Mouse (Mus musculus) forebrain, embryonic 12.5 days (tissue): ENCODE measurements at regions not wholly inside any gene's neighbourhood (a gene's known extent, or its start where the extent isn't known, plus 50 kb on each side); places are given as distances from the start of the nearest gene placed in this dataset.

Experiments used
- ATAC-seq: fragments of 200-750 bp; cut with Nextera tagmentation; 2 replicates; pipeline ENCODE4 v1.8.0; 2017; ENCODE audit warnings: moderate TSS enrichment; ENCODE audit not compliant: low FRiP score
- H3K27ac ChIP-seq: fragments of 300-500 bp; sonication (generic); 2 replicates; pipeline ENCODE4 v1.5.1; 2016; ENCODE audit warnings: mild to moderate bottlenecking
- H3K27me3 ChIP-seq: fragments of 300-500 bp; sonication (generic); 2 replicates; pipeline ENCODE4 v1.6.1; 2016; ENCODE audit warnings: mild to moderate bottlenecking
- H3K36me3 ChIP-seq: fragments of 300-500 bp; sonication (generic); replicated peaks from 2 replicates; pipeline ENCODE4 v1.6.1; 2016; ENCODE audit warnings: mild to moderate bottlenecking
- H3K4me1 ChIP-seq: fragments of 300-500 bp; sonication (generic); 2 replicates; pipeline ENCODE4 v1.6.1; 2016
- H3K4me2 ChIP-seq: fragments of 300-500 bp; sonication (generic); 2 replicates; pipeline ENCODE4 v1.6.1; 2016; ENCODE audit warnings: mild to moderate bottlenecking, moderate library complexity
- H3K4me3 ChIP-seq: fragments of 300-500 bp; sonication (generic); replicated peaks from 2 replicates; pipeline ENCODE4 v1.5.1; 2016; ENCODE audit warnings: mild to moderate bottlenecking
- H3K9ac ChIP-seq: fragments of 300-500 bp; sonication (generic); 2 replicates; pipeline ENCODE4 v1.6.1; 2016; ENCODE audit warnings: mild to moderate bottlenecking
- H3K9me3 ChIP-seq: fragments of 300-500 bp; sonication (generic); 2 replicates; pipeline ENCODE4 v1.6.1; 2016
- WGBS: fragments of 180-500 bp; shearing (Covaris S2); methylation state at CpG from one replicate; pipeline ENCODE4 v1.1.7; 2016; 5-methylcytosine and 5-hydroxymethylcytosine counted together

- no peak overlapping the region for H3K4me3 ChIP-seq
- H3K36me3 ChIP-seq = no peaks in the 10 kb centered on the region
- H3K4me2 ChIP-seq = no peak overlapping the region
- WGBS = 95% methylated on average over 3 of the region's 3 CpGs
- no peak overlapping the region for H3K9ac ChIP-seq
- H3K4me1 ChIP-seq = no peaks in the 10 kb centered on the region
- H3K9me3 ChIP-seq = no peaks in the 10 kb centered on the region
- H3K27me3 ChIP-seq = no peaks in the 10 kb centered on the region
- H3K27ac ChIP-seq = no peak overlapping the region
- no peak for ATAC-seq
Measured at GRCm38 (mm10) chr15:62209296-62209695, 1286.5 kb upstream of the A1bg start.

- no peaks in the 10 kb centered on the region for H3K9me3 ChIP-seq
- H3K4me2 ChIP-seq = no peak overlapping the region
- no peak for ATAC-seq
- no peaks in the 10 kb centered on the region for H3K4me1 ChIP-seq
- WGBS = 90% methylated on average over 4 of the region's 4 CpGs
- no peak overlapping the region for H3K4me3 ChIP-seq
- no peaks in the 10 kb centered on the region for H3K27me3 ChIP-seq
- H3K9ac ChIP-seq = no peak overlapping the region
- H3K36me3 ChIP-seq = no peaks in the 10 kb centered on the region
- no peak overlapping the region for H3K27ac ChIP-seq
Measured at GRCm38 (mm10) chr15:62206502-62206902, 1283.7 kb upstream of the A1bg start.

GRCm38 (mm10) chr15:62203951-62204905 is 1281.4 kb upstream of the A1bg start:
- ATAC-seq = no peak
- no peak overlapping the region for H3K4me3 ChIP-seq
- no peak overlapping the region for H3K9ac ChIP-seq
- no peaks in the 10 kb centered on the region for H3K27me3 ChIP-seq
- 78% methylated on average over 18 of the region's 18 CpGs for WGBS
- H3K9me3 ChIP-seq = no peaks in the 10 kb centered on the region
- no peak overlapping the region for H3K4me2 ChIP-seq
- H3K36me3 ChIP-seq = no peaks in the 10 kb centered on the region
- H3K27ac ChIP-seq = no peak overlapping the region
- no peaks in the 10 kb centered on the region for H3K4me1 ChIP-seq

GRCm38 (mm10) chr15:62202781-62203375 is 1280.1 kb upstream of the A1bg start:
- Histone ChIP-seq H3K27me3 (no peaks in the 10 kb centered on the region), H3K36me3 (no peaks in the 10 kb centered on the region), H3K4me3 (no peak overlapping the region), H3K4me1 (no peaks in the 10 kb centered on the region), H3K9ac (no peak overlapping the region), H3K4me2 (no peak overlapping the region), H3K27ac (no peak overlapping the region), H3K9me3 (no peaks in the 10 kb centered on the region)
- no peak for ATAC-seq
- WGBS = 85% methylated on average over 10 of the region's 10 CpGs

GRCm38 (mm10) chr15:62198721-62199120 is 1275.9 kb upstream of the A1bg start:
- H3K27ac ChIP-seq = no peak overlapping the region
- H3K4me2 ChIP-seq = no peak overlapping the region
- ATAC-seq = no peak
- no peaks in the 10 kb centered on the region for H3K36me3 ChIP-seq
- H3K4me3 ChIP-seq = no peak overlapping the region
- H3K9me3 ChIP-seq = no peaks in the 10 kb centered on the region
- WGBS = 94% methylated on average over 6 of the region's 6 CpGs
- H3K27me3 ChIP-seq = no peaks in the 10 kb centered on the region
- no peaks in the 10 kb centered on the region for H3K4me1 ChIP-seq
- H3K9ac ChIP-seq = no peak overlapping the region

GRCm38 (mm10) chr15:62198194-62198593 is 1275.4 kb upstream of the A1bg start:
- ATAC-seq = no peak
- 91% methylated on average over 4 of the region's 4 CpGs for WGBS
- no peaks in the 10 kb centered on the region for H3K4me1 ChIP-seq
- no peaks in the 10 kb centered on the region for H3K9me3 ChIP-seq
- H3K9ac ChIP-seq = no peak overlapping the region
- no peak overlapping the region for H3K4me2 ChIP-seq
- no peak overlapping the region for H3K4me3 ChIP-seq
- no peaks in the 10 kb centered on the region for H3K27me3 ChIP-seq
- H3K36me3 ChIP-seq = no peaks in the 10 kb centered on the region
- H3K27ac ChIP-seq = no peak overlapping the region

GRCm38 (mm10) chr15:62195440-62195839 is 1272.6 kb upstream of the A1bg start:
- 76% methylated on average over 5 of the region's 5 CpGs for WGBS
- no peaks in the 10 kb centered on the region for H3K27me3 ChIP-seq
- H3K9me3 ChIP-seq = no peaks in the 10 kb centered on the region
- ATAC-seq = no peak
- no peak overlapping the region for H3K27ac ChIP-seq
- H3K9ac ChIP-seq = no peak overlapping the region
- no peak overlapping the region for H3K4me3 ChIP-seq
- no peak overlapping the region for H3K4me2 ChIP-seq
- no peaks in the 10 kb centered on the region for H3K4me1 ChIP-seq
- no peaks in the 10 kb centered on the region for H3K36me3 ChIP-seq

GRCm38 (mm10) chr15:62192706-62193105 is 1269.9 kb upstream of the A1bg start:
- Histone ChIP-seq H3K9me3 (no peaks in the 10 kb centered on the region), H3K4me1 (peaks cover 4% of the 10 kb centered on the region; the same call in 1 of the 2 replicates), H3K4me3 (no peak overlapping the region), H3K4me2 (no peak overlapping the region), H3K36me3 (no peaks in the 10 kb centered on the region), H3K9ac (no peak overlapping the region), H3K27me3 (no peaks in the 10 kb centered on the region), H3K27ac (no peak overlapping the region)
- 88% methylated on average over 1 of the region's 1 CpGs for WGBS
- ATAC-seq = no peak

- Histone ChIP-seq H3K4me3 (no peak overlapping the region), H3K4me2 (no peak overlapping the region), H3K27me3 (no peaks in the 10 kb centered on the region), H3K27ac (no peak overlapping the region), H3K9ac (no peak overlapping the region), H3K36me3 (no peaks in the 10 kb centered on the region), H3K4me1 (peaks cover 4% of the 10 kb centered on the region; the same call in 1 of the 2 replicates), H3K9me3 (no peaks in the 10 kb centered on the region)
- ATAC-seq = no peak
- WGBS = 88% methylated on average over 1 of the region's 1 CpGs
Measured at GRCm38 (mm10) chr15:62191641-62192040, 1268.8 kb upstream of the A1bg start.

GRCm38 (mm10) chr15:62190977-62191614 is 1268.3 kb upstream of the A1bg start:
- H3K4me1 ChIP-seq = peaks cover 4% of the 10 kb centered on the region; the same call in 1 of the 2 replicates
- H3K9me3 ChIP-seq = no peaks in the 10 kb centered on the region
- WGBS = 89% methylated on average over 5 of the region's 5 CpGs
- no peak overlapping the region for H3K4me2 ChIP-seq
- H3K4me3 ChIP-seq = no peak overlapping the region
- no peak overlapping the region for H3K9ac ChIP-seq
- no peaks in the 10 kb centered on the region for H3K36me3 ChIP-seq
- H3K27me3 ChIP-seq = no peaks in the 10 kb centered on the region
- no peak overlapping the region for H3K27ac ChIP-seq
- no peak for ATAC-seq

- no peak overlapping the region for H3K4me3 ChIP-seq
- no peaks in the 10 kb centered on the region for H3K36me3 ChIP-seq
- no peak overlapping the region for H3K9ac ChIP-seq
- 74% methylated on average over 5 of the region's 5 CpGs for WGBS
- H3K9me3 ChIP-seq = no peaks in the 10 kb centered on the region
- ATAC-seq = no peak
- no peak overlapping the region for H3K27ac ChIP-seq
- peaks cover 4% of the 10 kb centered on the region; the same call in 1 of the 2 replicates for H3K4me1 ChIP-seq
- no peak overlapping the region for H3K4me2 ChIP-seq
- H3K27me3 ChIP-seq = no peaks in the 10 kb centered on the region
Measured at GRCm38 (mm10) chr15:62190224-62190910, 1267.6 kb upstream of the A1bg start.

GRCm38 (mm10) chr15:62189565-62190181 is 1266.9 kb upstream of the A1bg start:
- H3K4me3 ChIP-seq = no peak overlapping the region
- no peak for ATAC-seq
- H3K4me1 ChIP-seq = peaks cover 4% of the 10 kb centered on the region; the same call in 1 of the 2 replicates
- H3K27me3 ChIP-seq = no peaks in the 10 kb centered on the region
- H3K27ac ChIP-seq = no peak overlapping the region
- H3K36me3 ChIP-seq = no peaks in the 10 kb centered on the region
- H3K9ac ChIP-seq = no peak overlapping the region
- 84% methylated on average over 14 of the region's 14 CpGs for WGBS
- no peak overlapping the region for H3K4me2 ChIP-seq
- H3K9me3 ChIP-seq = no peaks in the 10 kb centered on the region
